ENCODE assay signal across 17 mouse cellular contexts in genomic region chrX:160892077-160892476, GRCm38 (mm10).
"Had no signal": no experiment of that assay in that cellular context is flagged by ENCODE, and none has a peak within 500 bp of the region (broad histone marks: within the 10 kb centered on the region; RNA-seq: fewer than 3 reads in every experiment).

No protein-coding gene starts in this region.

- H3K4me3 ChIP-seq: lung, embryonic 15.5 days; midbrain, embryonic 12.5 days; midbrain, embryonic 15.5 days; neural tube, embryonic 12.5 days; neural tube, embryonic 15.5 days; stomach, embryonic 15.5 days had no signal

- H3K36me3 ChIP-seq: lung, embryonic 15.5 days; midbrain, embryonic 12.5 days; midbrain, embryonic 15.5 days; neural tube, embryonic 12.5 days; neural tube, embryonic 15.5 days; stomach, embryonic 15.5 days had no signal

- DNase-seq: kidney, adult 18-20 months; kidney, adult 9 months; kidney, postnatal 14 days; kidney, postnatal 4 days; lung, adult 18-20 months; lung, postnatal 10 days; lung, postnatal 36 days; right cerebral cortex, adult 18-20 months; right cerebral cortex, postnatal 14 days; right cerebral cortex, postnatal 4 days; thymus, postnatal 25 days had no signal

- ATAC-seq: midbrain, embryonic 15.5 days had no signal

- H3K9me3 ChIP-seq: lung, embryonic 15.5 days; midbrain, embryonic 12.5 days; midbrain, embryonic 15.5 days; neural tube, embryonic 12.5 days; neural tube, embryonic 15.5 days; stomach, embryonic 15.5 days had no signal

- H3K4me2 ChIP-seq: lung, embryonic 15.5 days; midbrain, embryonic 12.5 days; midbrain, embryonic 15.5 days; neural tube, embryonic 12.5 days; neural tube, embryonic 15.5 days; stomach, embryonic 15.5 days had no signal

- H3K9ac ChIP-seq: lung, embryonic 15.5 days; midbrain, embryonic 12.5 days; midbrain, embryonic 15.5 days; neural tube, embryonic 12.5 days; neural tube, embryonic 15.5 days; stomach, embryonic 15.5 days had no signal

- H3K4me1 ChIP-seq: lung, embryonic 15.5 days; midbrain, embryonic 12.5 days; midbrain, embryonic 15.5 days; neural tube, embryonic 12.5 days; neural tube, embryonic 15.5 days; stomach, embryonic 15.5 days had no signal

- H3K27ac ChIP-seq: lung, embryonic 15.5 days; midbrain, embryonic 12.5 days; midbrain, embryonic 15.5 days; neural tube, embryonic 12.5 days; neural tube, embryonic 15.5 days; stomach, embryonic 15.5 days had no signal

- H3K27me3 ChIP-seq: lung, embryonic 15.5 days; midbrain, embryonic 15.5 days; neural tube, embryonic 12.5 days had no signal
